Mouse (Mus musculus) c-Kit-positive CD71-positive TER-119-negative erythroid progenitor cells, embryonic 14.5 days (primary cell): Measurements from ENCODE around the gene Defb39.

Experiments used
- DNase-seq: peaks from one replicate; pipeline ENCODE4 v3.0.0-alpha.2; 2013; ENCODE audit warnings: low read depth

Gene Defb39

DNA sequence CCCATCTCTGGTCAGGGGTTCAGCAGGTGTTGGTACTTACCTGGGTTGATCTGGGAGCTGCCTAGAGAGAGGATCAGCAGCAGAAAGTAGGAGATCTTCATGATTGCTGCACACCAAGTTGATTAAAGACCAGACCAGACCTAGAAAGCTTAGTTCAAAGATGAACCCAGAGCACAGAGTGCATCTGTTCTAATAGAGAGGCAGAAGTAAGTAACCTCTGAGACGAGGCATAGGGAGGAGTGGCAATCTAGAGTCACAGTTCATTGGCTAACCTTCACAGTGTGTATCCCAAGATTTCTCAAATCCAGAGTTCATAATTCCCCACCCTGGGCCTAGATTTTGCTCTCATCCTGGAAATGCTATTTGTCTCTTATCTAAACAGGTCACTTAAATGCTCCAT lies at the start of gene Defb39:
Defb39 (minus strand) TSS at position 101 of the 400 bp plus-strand sequence.
- DNase-seq: no peak

DNA sequence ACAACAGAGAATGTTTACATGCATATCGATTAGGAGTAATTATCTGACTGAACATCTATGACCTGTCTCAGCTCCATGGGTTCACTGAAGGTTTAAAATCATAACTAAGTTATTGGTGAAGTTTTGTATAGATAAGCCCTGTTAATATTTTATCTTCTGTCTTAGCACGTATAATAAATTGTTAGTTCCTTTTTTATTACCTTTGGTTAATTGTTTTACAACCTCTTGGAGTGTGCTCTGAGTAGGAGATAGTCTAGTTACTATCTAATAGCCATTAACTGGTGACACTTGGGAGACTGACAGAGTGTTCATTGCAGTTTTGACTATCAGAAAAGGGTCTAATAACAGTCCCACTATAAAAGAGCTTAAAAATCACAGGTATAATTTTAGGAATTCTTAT lies 1.4 kb upstream of the Defb39 start:
- DNase-seq: no peak

DNA sequence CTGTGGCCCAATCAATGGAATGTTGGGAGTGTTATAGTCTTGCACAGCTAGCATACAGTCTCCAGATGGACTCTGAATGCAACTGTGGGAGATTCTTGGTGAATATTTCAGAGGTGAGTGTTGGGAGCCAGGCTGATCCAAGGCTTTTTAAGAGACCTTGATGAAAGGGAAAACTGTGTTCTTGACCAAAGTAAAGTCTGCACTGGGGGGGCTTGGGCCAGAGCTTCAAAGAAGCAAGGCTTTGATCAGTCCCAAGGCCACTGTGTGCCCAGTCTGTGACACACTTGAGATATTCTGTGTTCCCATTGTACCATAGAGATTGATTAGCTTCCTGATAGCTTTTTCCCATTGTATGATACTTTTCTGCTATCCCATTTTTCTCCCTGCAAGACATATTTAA lies 1.7 kb downstream of the Defb39 start:
- no peak for DNase-seq

DNA sequence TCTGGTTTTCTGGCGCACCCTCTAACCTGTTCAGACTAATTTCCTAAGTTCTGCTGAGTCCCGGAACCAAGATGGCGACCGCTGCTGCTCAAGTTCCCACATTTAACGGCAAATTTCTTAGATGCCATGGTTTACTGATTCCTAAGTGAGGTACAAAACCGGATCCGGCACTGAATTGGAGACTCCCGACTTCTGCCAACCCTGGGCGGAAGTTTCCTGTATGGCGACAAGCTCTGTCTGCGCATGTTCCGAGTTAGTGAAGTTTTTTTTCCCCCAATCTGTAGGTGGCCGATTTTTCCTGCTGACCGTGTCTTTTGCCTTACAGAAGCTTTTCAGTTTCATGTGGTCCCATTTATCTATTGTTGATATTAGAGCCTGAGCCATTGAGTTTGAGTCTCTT lies 19.4 kb downstream of the Defb39 start:
- no peak for DNase-seq

DNA sequence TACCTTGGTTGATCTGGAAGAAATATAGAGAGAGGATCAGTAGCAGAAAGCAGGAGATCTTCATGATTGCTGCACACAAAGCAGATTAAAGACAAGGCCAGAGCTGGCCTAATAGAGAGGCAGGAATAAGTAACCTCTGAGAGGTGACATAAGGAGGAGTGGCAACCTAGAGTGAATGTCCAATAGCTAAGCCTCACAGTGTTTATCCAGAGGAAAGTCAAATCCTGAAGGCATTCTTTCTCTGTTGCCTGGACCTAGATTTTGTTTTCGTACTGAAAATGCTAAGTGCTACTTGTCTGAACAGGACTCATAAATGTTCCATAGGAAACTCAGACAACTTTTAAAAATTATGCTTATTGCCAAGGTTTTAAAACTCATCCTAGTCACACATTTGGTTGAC lies 38.1 kb downstream of the Defb39 start, which contains the start of gene Defb38:
Defb38 (minus strand) TSS at position 101 of the 400 bp plus-strand sequence.
- no peak for DNase-seq
